Comparison of ENCODE assay signal across 16 mouse cellular contexts in genomic region chr11:22601977-22602376, GRCm38 (mm10).
DNase-seq lines count a peak whose midpoint lies in the region; ATAC-seq and TF ChIP-seq lines count a peak whose summit lies in the region.
"Had no signal": no experiment of that assay in that cellular context is flagged by ENCODE, and none has a peak within 500 bp of the region (broad histone marks: within the 10 kb centered on the region; RNA-seq: fewer than 3 reads in every experiment).

No protein-coding gene starts in this region.

- TF ChIP-seq CTCF in intestine, postnatal 0 days (IDR thresholded peaks at IDR 0.05; ENCODE audit: low read depth), result no peak
- no peak for TF ChIP-seq CTCF in hindbrain, postnatal 0 days (IDR thresholded peaks at IDR 0.05; ENCODE audit: low read depth)

- peak; percentile 56 for DNase-seq in testis, postnatal 14 days (ENCODE audit: low spot score)
- no peak for DNase-seq in testis, postnatal 10 days (ENCODE audit: low spot score)
- DNase-seq in hindbrain, postnatal 0 days (ENCODE audit: low spot score), result peak; percentile 63
- no peak for DNase-seq in layer of hippocampus, postnatal 14 days (ENCODE audit: low spot score in 2 of 2)
- no peak for DNase-seq in spleen, adult 12 weeks (ENCODE audit: low spot score)
- DNase-seq: adrenal gland, adult 2 months; cerebellum, adult 18-20 months; kidney, postnatal 36 days; right cerebral cortex, postnatal 4 days; thymus, postnatal 25 days had no signal

- H3K4me3 ChIP-seq in intestine, embryonic 15.5 days (replicated peaks), result no peak overlapping the region
- no peak overlapping the region for H3K4me3 ChIP-seq in intestine, postnatal 0 days (ENCODE audit: low read depth, low read length)
- no peak overlapping the region for H3K4me3 ChIP-seq in hindbrain, postnatal 0 days (ENCODE audit: low read length)
- H3K4me3 ChIP-seq: left cerebral cortex, adult 2 months; midbrain, embryonic 12.5 days had no signal

- no peak overlapping the region for H3K9ac ChIP-seq in intestine, embryonic 15.5 days
- H3K9ac ChIP-seq in intestine, postnatal 0 days (ENCODE audit: low read depth, low read length), result no peak overlapping the region
- no peak overlapping the region for H3K9ac ChIP-seq in hindbrain, postnatal 0 days (replicated peaks; ENCODE audit: low read length)
- H3K9ac ChIP-seq: liver, embryonic 14.5 days; midbrain, embryonic 12.5 days had no signal

- 33% methylated on average over 3 of the region's 3 CpGs for WGBS in intestine, embryonic 15.5 days
- 32% methylated on average over 3 of the region's 3 CpGs for WGBS in intestine, postnatal 0 days
- 10% methylated on average over 3 of the region's 3 CpGs for WGBS in hindbrain, postnatal 0 days

- peak; percentile 43; the same call in 1 of the 2 replicates for ATAC-seq in intestine, embryonic 15.5 days
- ATAC-seq in intestine, postnatal 0 days, result no peak
- ATAC-seq in hindbrain, postnatal 0 days, result peak; percentile 78

- no peaks in the 10 kb centered on the region for H3K4me1 ChIP-seq in intestine, embryonic 15.5 days (replicated peaks)
- H3K4me1 ChIP-seq in intestine, postnatal 0 days (replicated peaks; ENCODE audit: control insufficient read depth, insufficient read depth, low read length), result no peaks in the 10 kb centered on the region
- H3K4me1 ChIP-seq in hindbrain, postnatal 0 days (ENCODE audit: insufficient read depth, low read length), result no peaks in the 10 kb centered on the region

- H3K9me3 ChIP-seq in intestine, embryonic 15.5 days, result no peaks in the 10 kb centered on the region
- no peaks in the 10 kb centered on the region for H3K9me3 ChIP-seq in intestine, postnatal 0 days (ENCODE audit: control insufficient read depth)
- H3K9me3 ChIP-seq in hindbrain, postnatal 0 days (ENCODE audit: low read length), result no peaks in the 10 kb centered on the region
- H3K9me3 ChIP-seq: midbrain, embryonic 12.5 days had no signal

- no peaks in the 10 kb centered on the region for H3K36me3 ChIP-seq in intestine, embryonic 15.5 days
- no peaks in the 10 kb centered on the region for H3K36me3 ChIP-seq in intestine, postnatal 0 days (ENCODE audit: control insufficient read depth, insufficient read depth)
- no peaks in the 10 kb centered on the region for H3K36me3 ChIP-seq in hindbrain, postnatal 0 days (ENCODE audit: insufficient read depth, low read length)
- H3K36me3 ChIP-seq: G1E; midbrain, embryonic 12.5 days had no signal

- H3K27ac ChIP-seq in intestine, embryonic 15.5 days, result no peak overlapping the region
- no peak overlapping the region for H3K27ac ChIP-seq in intestine, postnatal 0 days (ENCODE audit: low read depth, low read length)
- no peak overlapping the region for H3K27ac ChIP-seq in hindbrain, postnatal 0 days
- H3K27ac ChIP-seq: left cerebral cortex, adult 2 months; liver, embryonic 14.5 days; midbrain, embryonic 12.5 days had no signal

- no peak overlapping the region for H3K4me2 ChIP-seq in intestine, embryonic 15.5 days (replicated peaks)
- no peak overlapping the region for H3K4me2 ChIP-seq in intestine, postnatal 0 days (replicated peaks; ENCODE audit: low read depth)
- H3K4me2 ChIP-seq in hindbrain, postnatal 0 days (ENCODE audit: low read depth, low read length), result no peak overlapping the region
- H3K4me2 ChIP-seq: midbrain, embryonic 12.5 days had no signal

- no peaks in the 10 kb centered on the region for H3K27me3 ChIP-seq in intestine, embryonic 15.5 days (replicated peaks)
- no peaks in the 10 kb centered on the region for H3K27me3 ChIP-seq in intestine, postnatal 0 days (replicated peaks; ENCODE audit: control insufficient read depth, insufficient read depth, low read length)
- H3K27me3 ChIP-seq in hindbrain, postnatal 0 days (ENCODE audit: insufficient read depth, low read length), result no peaks in the 10 kb centered on the region
- H3K27me3 ChIP-seq: midbrain, embryonic 12.5 days had no signal

Comparison
In these comparisons a context has a peak if more than half of its experiments do, and no peak if none do; other contexts are left out.
1. DNase-seq: peak in testis, postnatal 14 days (single experiment) and hindbrain, postnatal 0 days (single experiment); none in testis, postnatal 10 days (single experiment), layer of hippocampus, postnatal 14 days (0 of 2) and spleen, adult 12 weeks (single experiment).